ENCODE assay signal across 21 mouse cellular contexts in genomic region chr11:94190665-94191064, GRCm38 (mm10). TPM values are rescaled to one million over a fixed set of nuclear protein-coding genes. Genes with fewer than 3 reads are reported as not detected.
A peak's percentile ranks its signal among the peaks of the same experiment; 100 is the strongest.
DNase-seq lines count a peak whose midpoint lies in the region; ATAC-seq and TF ChIP-seq lines count a peak whose summit lies in the region.
"Had no signal": no experiment of that assay in that cellular context is flagged by ENCODE, and none has a peak within 500 bp of the region (broad histone marks: within the 10 kb centered on the region; RNA-seq: fewer than 3 reads in every experiment).

No protein-coding gene starts in this region.

- H3K4me3 ChIP-seq in hindbrain, embryonic 10.5 days: no peak overlapping the region
- H3K4me3 ChIP-seq in hindbrain, embryonic 16.5 days (ENCODE audit: low read length): no peak overlapping the region
- H3K4me3 ChIP-seq in liver, adult 2 months (ENCODE audit: insufficient read depth, low read depth, low read length): no peak overlapping the region
- H3K4me3 ChIP-seq in midbrain, embryonic 10.5 days: no peak overlapping the region
- H3K4me3 ChIP-seq in midbrain, postnatal 0 days (ENCODE audit: low read depth, low read length): no peak overlapping the region
- no peak overlapping the region for H3K4me3 ChIP-seq in limb, embryonic 10.5 days
- no peak overlapping the region for H3K4me3 ChIP-seq in neural tube, embryonic 15.5 days (replicated peaks)
- H3K4me3 ChIP-seq: embryonic facial prominence, embryonic 13.5 days; forebrain, embryonic 12.5 days; heart, embryonic 13.5 days; hindbrain, embryonic 12.5 days had no signal

- ATAC-seq in hindbrain, embryonic 16.5 days: no peak
- no peak for ATAC-seq in midbrain, postnatal 0 days (ENCODE audit: low FRiP score)
- ATAC-seq in neural tube, embryonic 15.5 days (ENCODE audit: low FRiP score): no peak
- ATAC-seq: activated CD4-positive, CD25-positive, alpha-beta regulatory T cell, adult 4 months; forebrain, embryonic 16.5 days; Patski had no signal

- no peak for TF ChIP-seq POLR2A in liver, adult 2 months (IDR thresholded peaks at IDR 0.05; ENCODE audit: extremely low read depth, insufficient read depth, low read length)

- no peak for TF ChIP-seq CTCF in liver, adult 2 months (IDR thresholded peaks at IDR 0.05; ENCODE audit: low read depth, low read length)
- TF ChIP-seq CTCF in midbrain, postnatal 0 days (IDR thresholded peaks at IDR 0.05): no peak

- H3K9me3 ChIP-seq in hindbrain, embryonic 10.5 days: no peaks in the 10 kb centered on the region
- no peaks in the 10 kb centered on the region for H3K9me3 ChIP-seq in hindbrain, embryonic 16.5 days (ENCODE audit: control insufficient read depth, low read length)
- no peaks in the 10 kb centered on the region for H3K9me3 ChIP-seq in midbrain, embryonic 10.5 days (replicated peaks)
- H3K9me3 ChIP-seq in midbrain, postnatal 0 days (ENCODE audit: low read length): no peaks in the 10 kb centered on the region
- no peaks in the 10 kb centered on the region for H3K9me3 ChIP-seq in limb, embryonic 10.5 days (replicated peaks)
- no peaks in the 10 kb centered on the region for H3K9me3 ChIP-seq in neural tube, embryonic 15.5 days (replicated peaks)
- H3K9me3 ChIP-seq: embryonic facial prominence, embryonic 13.5 days; forebrain, embryonic 12.5 days; heart, embryonic 13.5 days; hindbrain, embryonic 12.5 days had no signal

- H3K4me1 ChIP-seq in hindbrain, embryonic 10.5 days (replicated peaks): peaks cover 22% of the 10 kb centered on the region
- no peaks in the 10 kb centered on the region; the same call in 1 of the 2 replicates for H3K4me1 ChIP-seq in hindbrain, embryonic 16.5 days (ENCODE audit: control insufficient read depth, insufficient read depth, low read depth, low read length)
- peaks cover 6% of the 10 kb centered on the region for H3K4me1 ChIP-seq in liver, adult 2 months (ENCODE audit: control insufficient read depth, insufficient read depth, low read length)
- H3K4me1 ChIP-seq in midbrain, embryonic 10.5 days: peaks cover 17% of the 10 kb centered on the region
- no peaks in the 10 kb centered on the region for H3K4me1 ChIP-seq in midbrain, postnatal 0 days (ENCODE audit: insufficient read depth, low read length)
- peaks cover 13% of the 10 kb centered on the region for H3K4me1 ChIP-seq in limb, embryonic 10.5 days
- peaks cover 7% of the 10 kb centered on the region; the same call in 1 of the 2 replicates for H3K4me1 ChIP-seq in neural tube, embryonic 15.5 days

- H3K27ac ChIP-seq in hindbrain, embryonic 10.5 days: peak overlapping the region; percentile 41; the same call in 1 of the 2 replicates
- H3K27ac ChIP-seq in hindbrain, embryonic 16.5 days (ENCODE audit: low read depth, low read length): no peak overlapping the region
- H3K27ac ChIP-seq in liver, adult 2 months (replicated peaks; ENCODE audit: insufficient read depth, low read depth, low read length): no peak overlapping the region
- peak overlapping the region; percentile 52; the same call in 1 of the 2 replicates for H3K27ac ChIP-seq in midbrain, embryonic 10.5 days (replicated peaks)
- H3K27ac ChIP-seq in midbrain, postnatal 0 days (ENCODE audit: low read depth, low read length): no peak overlapping the region
- peak overlapping the region; percentile 59 for H3K27ac ChIP-seq in limb, embryonic 10.5 days
- H3K27ac ChIP-seq in neural tube, embryonic 15.5 days (replicated peaks): no peak overlapping the region
- H3K27ac ChIP-seq: embryonic facial prominence, embryonic 13.5 days; forebrain, embryonic 12.5 days; hindbrain, embryonic 12.5 days had no signal

- H3K27me3 ChIP-seq in hindbrain, embryonic 10.5 days (ENCODE audit: insufficient read depth, poor library complexity, severe bottlenecking): no peaks in the 10 kb centered on the region
- H3K27me3 ChIP-seq in hindbrain, embryonic 16.5 days (replicated peaks; ENCODE audit: control insufficient read depth, insufficient read depth, low read length): no peaks in the 10 kb centered on the region
- no peaks in the 10 kb centered on the region for H3K27me3 ChIP-seq in liver, adult 2 months (ENCODE audit: control insufficient read depth, insufficient read depth, low read length)
- H3K27me3 ChIP-seq in midbrain, embryonic 10.5 days (ENCODE audit: low read depth, poor library complexity, severe bottlenecking): no peaks in the 10 kb centered on the region
- H3K27me3 ChIP-seq in midbrain, postnatal 0 days (ENCODE audit: insufficient read depth, low read length): no peaks in the 10 kb centered on the region
- no peaks in the 10 kb centered on the region for H3K27me3 ChIP-seq in limb, embryonic 10.5 days (ENCODE audit: low read depth, poor library complexity, severe bottlenecking)
- H3K27me3 ChIP-seq in neural tube, embryonic 15.5 days (replicated peaks): no peaks in the 10 kb centered on the region
- H3K27me3 ChIP-seq: embryonic facial prominence, embryonic 13.5 days; forebrain, embryonic 12.5 days; heart, embryonic 13.5 days; hindbrain, embryonic 12.5 days; Patski had no signal

- H3K79me2 ChIP-seq in liver, adult 2 months (ENCODE audit: control insufficient read depth, insufficient read depth, low read length): no peaks in the 10 kb centered on the region

- DNase-seq in hindbrain, embryonic 10.5 days (ENCODE audit: low spot score): no peak
- DNase-seq in liver, adult 2 months (ENCODE audit: extremely low read depth, low read depth, low spot score): peak; percentile 65
- DNase-seq in liver: no peak
- DNase-seq in midbrain, embryonic 10.5 days (ENCODE audit: low spot score): no peak
- no peak for DNase-seq in midbrain, postnatal 0 days (ENCODE audit: low spot score)
- DNase-seq in limb, embryonic 10.5 days (ENCODE audit: low spot score): no peak
- DNase-seq: adrenal gland, postnatal 14 days; cerebellum, adult 11-12 months; cerebellum, adult 9-10 months; cerebellum, postnatal 25 days; gastrocnemius, postnatal 14 days; heart, postnatal 36 days had no signal

- no peaks in the 10 kb centered on the region for H3K36me3 ChIP-seq in hindbrain, embryonic 10.5 days
- no peaks in the 10 kb centered on the region for H3K36me3 ChIP-seq in hindbrain, embryonic 16.5 days (ENCODE audit: control insufficient read depth, insufficient read depth, low read length)
- H3K36me3 ChIP-seq in liver, adult 2 months (ENCODE audit: control insufficient read depth, insufficient read depth, low read length): no peaks in the 10 kb centered on the region
- no peaks in the 10 kb centered on the region for H3K36me3 ChIP-seq in midbrain, embryonic 10.5 days
- no peaks in the 10 kb centered on the region for H3K36me3 ChIP-seq in midbrain, postnatal 0 days (ENCODE audit: insufficient read depth, low read length)
- H3K36me3 ChIP-seq in limb, embryonic 10.5 days: no peaks in the 10 kb centered on the region
- H3K36me3 ChIP-seq in neural tube, embryonic 15.5 days: no peaks in the 10 kb centered on the region
- H3K36me3 ChIP-seq: embryonic facial prominence, embryonic 13.5 days; forebrain, embryonic 12.5 days; heart, embryonic 13.5 days; hindbrain, embryonic 12.5 days had no signal

- WGBS in hindbrain, embryonic 10.5 days: 83% methylated on average over 5 of the region's 5 CpGs
- WGBS in hindbrain, embryonic 16.5 days: 82% methylated on average over 5 of the region's 5 CpGs
- 31% methylated on average over 5 of the region's 5 CpGs for WGBS in liver, adult 2 months
- 88% methylated on average over 5 of the region's 5 CpGs for WGBS in midbrain, embryonic 10.5 days
- 83% methylated on average over 5 of the region's 5 CpGs for WGBS in midbrain, postnatal 0 days
- 93% methylated on average over 5 of the region's 5 CpGs for WGBS in limb, embryonic 10.5 days
- WGBS in neural tube, embryonic 15.5 days: 86% methylated on average over 5 of the region's 5 CpGs

- H3K4me2 ChIP-seq in hindbrain, embryonic 16.5 days (ENCODE audit: low read length): no peak overlapping the region
- no peak overlapping the region for H3K4me2 ChIP-seq in midbrain, postnatal 0 days (ENCODE audit: low read depth, low read length, poor library complexity, severe bottlenecking)
- no peak overlapping the region for H3K4me2 ChIP-seq in neural tube, embryonic 15.5 days
- H3K4me2 ChIP-seq: embryonic facial prominence, embryonic 13.5 days; forebrain, embryonic 12.5 days; heart, embryonic 13.5 days; hindbrain, embryonic 12.5 days had no signal

- H3K9ac ChIP-seq in hindbrain, embryonic 16.5 days (ENCODE audit: low read depth, low read length): no peak overlapping the region
- no peak overlapping the region for H3K9ac ChIP-seq in liver, adult 2 months (ENCODE audit: low read depth, low read length)
- H3K9ac ChIP-seq in midbrain, postnatal 0 days (replicated peaks; ENCODE audit: low read length, poor library complexity, severe bottlenecking): no peak overlapping the region
- no peak overlapping the region for H3K9ac ChIP-seq in neural tube, embryonic 15.5 days (replicated peaks)
- H3K9ac ChIP-seq: embryonic facial prominence, embryonic 13.5 days; forebrain, embryonic 12.5 days; heart, embryonic 13.5 days; hindbrain, embryonic 12.5 days had no signal

RNA-seq across cellular contexts. Expression of gene Tob1, which starts 20.6 kb away (rescaled TPM):
- 22.3 and 31.1 TPM in 2 replicates for polyA plus RNA-seq in hindbrain, embryonic 10.5 days (2016; fragmentation: Nextera tagmentation; extraction: Ambion mirVana)
- polyA plus RNA-seq in hindbrain, embryonic 16.5 days (2015; fragmentation: Nextera tagmentation; extraction: Ambion mirVana): 29.1 and 29.2 TPM in 2 replicates
- 39.9 and 50.1 TPM in 2 replicates for total RNA-seq in liver, adult 2 months (2014; rRNA removed)
- 47.1 and 72.2 TPM in 2 replicates for polyA plus RNA-seq in liver, adult 2 months (2012; rRNA removed)
- 18.4 and 21.6 TPM in 2 replicates for polyA plus RNA-seq in midbrain, embryonic 10.5 days (2016; fragmentation: Nextera tagmentation; extraction: Ambion mirVana)
- total RNA-seq in midbrain, postnatal 0 days (2014; rRNA removed): 15.6 and 20.4 TPM in 2 replicates
- polyA plus RNA-seq in midbrain, postnatal 0 days (2015; fragmentation: Nextera tagmentation; extraction: Ambion mirVana): 25.5 and 27.9 TPM in 2 replicates
- polyA plus RNA-seq in limb, embryonic 10.5 days (2016; fragmentation: Nextera tagmentation; extraction: Ambion mirVana): 15.0 and 22.5 TPM in 2 replicates
- 28.3 and 31.4 TPM in 2 replicates for polyA plus RNA-seq in neural tube, embryonic 15.5 days (2015; fragmentation: Nextera tagmentation; extraction: Ambion mirVana)

RNA-seq across cellular contexts. Expression of gene Wfikkn2, which starts 55.1 kb away (rescaled TPM):
- 0.61 and 2.0 TPM in 2 replicates for polyA plus RNA-seq in hindbrain, embryonic 10.5 days (2016; fragmentation: Nextera tagmentation; extraction: Ambion mirVana)
- 9.3 and 10.2 TPM in 2 replicates for polyA plus RNA-seq in hindbrain, embryonic 16.5 days (2015; fragmentation: Nextera tagmentation; extraction: Ambion mirVana)
- under 0.01 TPM in 1 of 2 replicates, not detected in the other for total RNA-seq in liver, adult 2 months (2014; rRNA removed)
- polyA plus RNA-seq in liver, adult 2 months (2012; rRNA removed): 0.04 TPM in 1 of 2 replicates, not detected in the other
- polyA plus RNA-seq in midbrain, embryonic 10.5 days (2016; fragmentation: Nextera tagmentation; extraction: Ambion mirVana): 0.27 and 0.99 TPM in 2 replicates
- 5.0 and 10.0 TPM in 2 replicates for total RNA-seq in midbrain, postnatal 0 days (2014; rRNA removed)
- 2.6 and 2.7 TPM in 2 replicates for polyA plus RNA-seq in midbrain, postnatal 0 days (2015; fragmentation: Nextera tagmentation; extraction: Ambion mirVana)
- polyA plus RNA-seq in limb, embryonic 10.5 days (2016; fragmentation: Nextera tagmentation; extraction: Ambion mirVana): 1.6 and 7.9 TPM in 2 replicates
- polyA plus RNA-seq in neural tube, embryonic 15.5 days (2015; fragmentation: Nextera tagmentation; extraction: Ambion mirVana): 3.2 and 5.5 TPM in 2 replicates

Comparison
In these comparisons a context has a peak if more than half of its experiments do, and no peak if none do; other contexts are left out.
1. H3K27ac ChIP-seq: peak in hindbrain, embryonic 10.5 days (single experiment), midbrain, embryonic 10.5 days (single experiment) and limb, embryonic 10.5 days (single experiment); none in hindbrain, embryonic 16.5 days (single experiment), liver, adult 2 months (single experiment), midbrain, postnatal 0 days (single experiment) and neural tube, embryonic 15.5 days (single experiment).